Mouse (Mus musculus): ENCODE data around the gene Sema3b.
"Not testable (repeated sequence)": the region's sequence is repeated elsewhere in the genome, so short reads cannot be mapped to it uniquely, and the experiment has no call there.

Sema3b gene

GRCm38 (mm10) chr9:107570016-107570415 lies 39.0 kb downstream of the Sema3b start:
- no peak for DNase-seq (ENCODE audit: low spot score in 2 of 2)

- DNase-seq (ENCODE audit: low spot score in 2 of 2) = no peak
These were observed 39.8 kb downstream of the Sema3b start for GRCm38 (mm10) chr9:107569270-107569669.

DNA sequence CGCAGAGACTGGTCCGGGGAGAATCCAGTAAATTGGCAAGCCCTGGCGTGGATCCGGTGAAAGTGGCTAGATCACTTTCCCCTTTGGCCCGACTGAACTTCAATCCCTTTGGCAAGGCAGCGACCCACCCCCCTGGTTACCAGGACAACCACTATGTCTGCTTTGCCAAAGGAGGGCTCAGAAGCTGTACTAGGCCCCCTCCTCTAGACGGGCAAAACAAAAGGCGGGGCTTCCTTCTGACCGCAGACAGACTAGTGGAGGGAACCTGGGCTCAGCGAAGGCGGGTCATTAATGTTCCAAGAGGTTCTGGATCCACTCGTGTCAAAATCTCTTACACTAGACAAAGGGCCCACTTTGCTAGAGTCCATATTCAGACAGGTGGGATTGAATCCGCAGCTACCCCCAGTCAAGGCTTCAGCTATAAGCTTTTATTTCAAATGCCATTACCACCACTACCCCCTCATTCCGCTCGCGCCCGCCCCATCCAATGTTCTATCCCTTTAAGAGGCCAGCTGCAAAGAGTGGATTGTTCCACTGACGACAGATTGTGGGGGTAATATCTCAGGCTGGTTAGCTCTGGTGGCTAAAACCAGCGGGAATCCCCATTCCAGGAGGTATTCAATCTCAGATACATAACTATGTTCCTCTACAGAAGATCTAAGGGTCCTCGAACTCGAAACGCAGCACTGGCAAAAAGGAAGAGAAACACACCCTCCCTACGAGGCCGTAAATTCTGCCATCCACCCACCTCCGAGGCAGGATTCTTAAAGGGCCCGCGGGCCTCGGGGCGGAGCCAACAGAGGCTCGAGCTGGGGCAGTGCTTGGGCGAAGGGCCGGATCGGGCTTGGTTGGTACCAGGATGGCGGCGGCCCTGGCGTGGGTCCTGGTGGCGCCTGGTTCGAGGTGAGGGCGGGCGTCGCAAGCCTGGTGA lies 40.4 kb downstream of the Sema3b start:
- DNase-seq (ENCODE audit: low spot score in 2 of 2) = peak; percentile 69 to 77

- no peak for DNase-seq (ENCODE audit: low spot score in 2 of 2)
These were observed 41.2 kb downstream of the Sema3b start, which contains the start of gene Hyal2 for GRCm38 (mm10) chr9:107567702-107568319. Gene Hyal2 (plus strand): TSS chr9:107567945.

- no peak for DNase-seq (ENCODE audit: low spot score in 2 of 2)
These were observed 42.2 kb downstream of the Sema3b start for GRCm38 (mm10) chr9:107566855-107567254.

DNA sequence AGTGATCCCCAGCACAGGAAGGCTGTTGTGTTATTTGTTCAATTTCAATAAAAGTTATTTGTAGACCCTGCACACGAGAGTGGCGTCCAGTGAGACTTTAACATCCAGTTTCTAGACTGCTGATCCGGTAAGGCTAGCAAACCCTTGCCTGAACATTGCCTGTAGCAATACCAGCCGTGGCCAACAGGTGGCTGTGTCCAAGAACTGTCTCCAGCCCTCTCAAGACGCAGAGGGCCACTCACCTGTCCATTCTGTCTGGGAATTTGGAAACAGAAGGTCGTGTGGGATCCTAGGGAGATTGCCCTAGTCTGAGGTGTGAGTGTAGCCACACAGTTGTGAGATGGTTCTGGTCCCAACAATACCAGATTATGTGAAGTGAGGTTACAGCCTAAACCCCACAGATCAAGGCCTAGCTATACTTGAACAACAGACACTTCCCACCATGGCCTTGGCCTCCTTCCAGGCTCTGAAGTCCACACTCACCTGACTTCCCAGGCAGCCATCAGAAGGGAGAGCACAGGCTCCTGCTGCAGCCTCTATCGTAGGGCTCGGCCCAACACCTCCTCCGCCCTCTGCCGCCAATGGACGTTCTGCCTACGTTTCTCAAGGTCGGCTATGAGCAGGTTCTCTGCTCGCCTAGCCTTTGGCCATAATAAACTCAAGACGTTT lies 42.9 kb downstream of the Sema3b start:
- peak; percentile 81 to 87 for DNase-seq (ENCODE audit: low spot score in 2 of 2)

GRCm38 (mm10) chr9:107565556-107565955 lies 43.5 kb downstream of the Sema3b start:
- not testable (repeated sequence) for DNase-seq (ENCODE audit: low spot score in 2 of 2)

GRCm38 (mm10) chr9:107563029-107563581 lies 45.9 kb downstream of the Sema3b start, which contains the start of gene Tusc2:
Gene Tusc2 (plus strand): TSS chr9:107563255.
- peak; percentile 83 to 89 for DNase-seq (ENCODE audit: low spot score in 2 of 2)

DNA sequence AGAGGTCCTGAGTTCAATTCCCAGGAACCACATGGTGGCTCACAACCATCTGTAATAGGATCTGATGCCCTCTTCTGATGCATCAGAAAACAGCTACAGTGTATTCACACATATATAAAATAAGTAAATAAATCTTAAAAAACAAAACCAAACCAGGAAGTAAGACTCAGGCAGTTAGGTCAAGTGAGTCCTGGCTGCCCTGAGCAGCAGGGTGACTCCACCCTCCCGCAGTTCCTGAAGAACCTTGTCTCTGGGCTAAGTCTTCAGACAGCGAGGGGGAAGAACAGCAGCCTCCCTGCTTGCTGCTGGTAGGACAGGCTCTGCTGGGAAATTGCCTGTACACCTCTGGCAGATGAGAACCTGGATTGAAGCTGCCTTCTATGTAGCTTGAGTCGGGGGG lies 52.7 kb downstream of the Sema3b start:
- DNase-seq (ENCODE audit: low spot score in 2 of 2) = no peak

DNA sequence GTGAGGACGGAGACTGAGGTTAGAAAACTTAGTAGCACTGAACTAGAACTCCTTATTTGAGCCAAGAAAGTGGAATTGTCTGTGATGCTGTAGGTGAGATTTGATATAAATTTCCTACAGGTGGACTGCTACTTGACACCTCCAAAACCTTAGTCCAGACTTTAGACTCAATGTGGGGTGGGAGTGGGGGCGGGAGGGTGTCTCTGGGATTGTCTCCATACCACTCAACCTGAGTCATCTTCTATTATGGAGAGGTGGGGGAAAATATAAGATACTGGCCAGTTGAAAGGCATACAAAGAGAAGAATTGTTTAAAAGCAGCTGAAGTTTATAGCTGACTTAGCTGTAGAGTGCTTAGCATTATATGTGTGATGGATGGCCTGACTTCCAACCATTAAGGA lies 53.3 kb downstream of the Sema3b start:
- DNase-seq (ENCODE audit: low spot score in 2 of 2) = no peak

DNA sequence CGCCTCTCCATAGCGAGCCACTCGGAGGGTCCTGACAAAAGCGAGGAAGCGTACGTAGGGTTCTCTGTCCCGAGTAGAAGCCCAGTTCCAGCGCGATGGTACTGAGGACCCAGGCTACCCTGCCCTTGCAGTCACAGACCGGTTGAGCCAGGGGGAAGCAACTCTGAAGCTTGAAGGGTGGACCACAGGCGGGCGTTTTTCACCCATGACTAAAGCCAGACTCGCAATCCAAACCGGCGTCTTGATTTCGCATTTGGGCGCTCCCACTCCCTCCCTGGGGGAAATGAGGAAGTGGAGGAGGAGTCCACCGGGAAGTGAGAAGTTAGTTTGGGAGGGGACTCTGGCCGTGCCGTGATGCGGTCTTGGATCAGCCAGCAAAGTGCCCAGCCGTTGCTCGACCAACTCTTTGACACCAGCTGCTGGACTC lies 54.0 kb downstream of the Sema3b start:
- peak in 1 of 2 experiments; percentile 40 for DNase-seq (ENCODE audit: low spot score in 2 of 2)

DNA sequence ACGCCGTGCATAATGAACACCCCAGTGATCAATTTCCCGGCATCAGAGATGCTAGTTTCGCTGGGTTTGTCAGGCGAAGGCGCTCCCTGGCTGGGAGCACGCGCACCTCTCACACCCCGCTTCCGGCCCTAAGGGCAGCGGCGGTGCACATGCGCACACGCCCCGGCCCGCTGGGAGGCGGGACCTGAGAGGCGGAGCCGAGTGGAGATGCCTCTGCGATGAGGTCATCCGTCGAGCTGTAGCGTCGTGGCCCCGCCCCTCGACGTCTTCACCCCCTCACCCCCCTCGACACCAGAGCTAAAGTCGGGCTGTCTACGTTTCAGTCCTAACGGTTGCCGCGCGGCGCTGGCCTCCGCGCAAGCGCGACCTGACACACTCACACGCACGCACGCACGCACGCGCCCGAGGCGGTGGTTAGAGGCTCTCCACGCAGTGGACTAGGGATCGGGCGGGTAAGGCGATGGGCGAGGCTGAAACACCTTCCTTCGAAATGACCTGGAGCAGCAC lies 54.7 kb downstream of the Sema3b start:
- DNase-seq (ENCODE audit: low spot score in 2 of 2) = peak; percentile 90 to 92

DNA sequence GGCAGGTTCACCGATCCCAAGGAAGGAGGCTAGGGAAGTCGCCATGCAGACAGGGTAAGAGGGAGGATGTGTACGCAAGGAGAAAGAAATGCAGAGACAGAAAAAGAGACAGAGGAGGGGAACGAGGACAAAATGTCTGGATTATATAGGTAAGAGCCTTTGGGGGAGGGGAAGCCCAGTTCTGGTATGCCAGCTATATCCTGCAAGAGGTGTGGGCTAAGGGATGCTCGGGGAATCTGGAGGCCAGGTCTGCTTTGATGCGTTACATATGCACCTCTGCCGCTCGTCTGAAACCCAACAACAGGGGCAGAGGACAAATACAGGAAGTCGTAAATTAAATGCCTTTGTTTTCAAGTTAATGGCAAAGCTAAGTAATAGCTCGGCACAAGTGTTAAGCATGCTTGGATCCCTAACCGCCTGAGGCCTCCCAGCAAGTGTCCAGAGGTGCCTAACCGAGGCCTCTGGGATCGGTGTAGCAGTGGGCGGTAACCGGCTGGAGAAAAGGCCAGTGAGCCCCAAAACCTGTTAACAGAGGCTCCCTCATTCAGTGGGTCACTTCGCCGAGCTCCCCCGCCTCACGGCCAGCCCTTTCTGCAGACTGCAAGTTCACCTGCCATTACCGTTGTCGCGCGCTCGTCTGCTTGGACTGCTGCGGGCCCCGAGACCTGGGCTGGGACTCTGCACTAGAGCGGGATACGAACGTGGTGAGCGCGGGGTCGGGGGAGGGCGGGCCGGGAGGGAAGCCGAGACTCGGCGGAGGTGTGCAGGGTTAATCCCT lies 55.3 kb downstream of the Sema3b start:
- DNase-seq (ENCODE audit: low spot score in 2 of 2) = peak in 1 of 2 experiments; percentile 41

DNA sequence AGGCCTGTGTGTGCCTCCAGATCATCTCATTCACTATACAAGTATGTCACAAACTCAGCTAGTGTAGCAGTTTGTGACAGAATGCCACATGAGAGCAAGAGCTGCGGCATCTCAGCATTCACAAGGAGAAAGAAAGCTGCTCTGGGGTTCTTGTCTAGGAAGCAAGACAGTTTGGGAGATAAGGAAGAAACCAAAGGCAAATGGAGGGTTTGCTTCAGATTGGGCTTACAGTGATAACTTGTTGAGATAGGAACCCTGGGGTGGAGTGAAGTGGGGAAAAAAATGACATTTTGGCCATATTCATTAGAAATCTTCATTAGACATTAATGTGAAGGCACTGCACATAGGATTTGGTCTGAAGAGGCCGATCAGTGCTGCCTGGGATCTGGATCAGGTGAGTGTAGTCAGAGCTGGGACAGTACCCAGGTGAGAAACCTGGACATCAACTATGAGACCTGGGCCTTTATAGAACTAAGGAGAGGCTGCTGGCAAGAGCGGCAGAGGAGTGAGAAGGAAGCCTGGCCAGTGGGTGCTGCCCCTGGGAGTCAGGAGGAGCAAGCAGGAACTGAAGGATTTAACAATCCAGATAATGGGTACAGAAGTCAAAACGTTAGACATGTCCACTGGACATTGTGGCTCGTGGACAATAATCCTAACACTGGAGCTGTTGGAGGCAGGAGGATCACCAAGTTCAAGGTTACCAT lies 56.2 kb downstream of the Sema3b start:
- no peak for DNase-seq (ENCODE audit: low spot score in 2 of 2)

- DNase-seq (ENCODE audit: low spot score in 2 of 2) = no peak
These were observed 57.1 kb downstream of the Sema3b start for GRCm38 (mm10) chr9:107551890-107552355.

DNA sequence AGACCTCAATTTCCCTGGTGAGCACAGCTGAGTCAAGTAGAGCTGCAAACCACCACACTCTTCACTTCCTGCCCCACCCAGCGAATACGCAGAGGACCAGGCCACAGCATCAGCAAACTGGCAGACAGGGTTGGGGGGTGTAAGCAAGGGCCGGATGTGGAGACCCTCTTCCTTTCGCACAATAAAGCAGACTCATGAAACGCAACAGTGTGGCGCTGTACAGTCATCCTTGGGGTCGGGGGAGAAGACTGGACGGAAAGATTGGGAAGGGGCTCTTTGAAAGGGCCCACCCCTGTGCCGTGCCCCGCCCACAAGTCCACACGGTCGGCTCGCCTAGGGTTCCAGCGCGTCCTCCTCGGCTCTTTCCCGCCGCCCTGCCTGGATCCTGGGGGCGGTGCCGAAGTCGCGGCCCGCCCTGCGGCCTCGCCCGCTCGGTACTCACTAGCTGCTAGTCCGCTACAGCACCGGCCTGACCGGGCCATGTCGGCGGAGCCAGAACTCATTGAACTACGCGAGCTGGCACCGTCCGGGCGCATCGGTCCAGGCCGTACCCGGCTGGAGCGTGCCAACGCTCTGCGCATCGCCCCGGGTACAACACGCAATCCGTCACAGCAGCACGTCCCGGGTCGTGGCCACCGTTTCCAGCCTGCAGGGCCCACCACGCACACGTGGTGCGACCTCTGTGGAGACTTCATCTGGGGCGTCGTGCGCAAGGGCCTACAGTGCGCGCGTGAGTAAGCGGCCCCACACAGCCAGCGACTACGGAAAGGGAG lies 57.7 kb downstream of the Sema3b start, which contains the start of gene Rassf1:
Rassf1 (plus strand) TSS at position 439 of the 773 bp plus-strand sequence.
- DNase-seq (ENCODE audit: low spot score in 2 of 2) = peak; percentile 39 to 50

DNA sequence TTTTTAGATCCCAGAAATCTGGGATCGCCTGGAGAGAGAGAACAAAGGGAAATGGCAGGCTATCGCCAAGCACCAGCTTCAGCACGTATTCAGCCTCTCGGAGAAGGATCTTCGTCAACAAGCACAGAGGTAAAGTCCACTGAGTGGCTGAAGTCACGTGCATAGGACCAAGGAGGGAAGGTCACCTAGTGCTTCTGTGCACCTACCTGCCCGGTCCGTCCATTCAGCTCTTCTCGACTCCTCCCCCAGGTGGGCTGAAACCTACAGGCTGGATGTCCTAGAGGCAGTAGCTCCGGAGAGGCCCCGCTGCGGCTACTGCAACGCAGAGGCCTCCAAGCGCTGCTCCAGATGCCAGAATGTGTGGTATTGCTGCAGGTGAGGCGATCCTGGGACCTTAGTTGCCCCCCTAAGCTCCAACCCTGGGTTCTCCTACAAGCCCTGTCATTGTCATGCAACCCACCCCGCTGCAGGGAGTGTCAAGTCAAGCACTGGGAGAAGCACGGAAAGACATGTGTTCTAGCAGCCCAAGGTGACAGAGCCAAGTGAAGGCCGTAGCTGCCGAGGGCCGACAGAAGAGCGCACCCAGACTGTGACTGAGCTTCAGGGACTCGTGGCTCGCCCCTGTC lies 58.4 kb downstream of the Sema3b start:
- DNase-seq (ENCODE audit: low spot score in 2 of 2) = no peak

GRCm38 (mm10) chr9:107549297-107550074 lies 59.5 kb downstream of the Sema3b start:
- no peak for DNase-seq (ENCODE audit: low spot score in 2 of 2)
